8 mouse cellular contexts compared by ENCODE assay signal in genomic region chr4:56802669-56803150, GRCm38 (mm10). TPM values are rescaled to one million over a fixed set of nuclear protein-coding genes. Genes with fewer than 3 reads are reported as not detected.
DNase-seq lines count a peak whose midpoint lies in the region; ATAC-seq and TF ChIP-seq lines count a peak whose summit lies in the region.

No protein-coding gene starts in this region.

- no peak for TF ChIP-seq POLR2A in heart, adult 2 months (IDR thresholded peaks at IDR 0.05; ENCODE audit: insufficient read depth, low read depth, low read length)
- no peak for TF ChIP-seq POLR2A in ES-Bruce4 (IDR thresholded peaks at IDR 0.05; ENCODE audit: insufficient read depth, low read length)

- H3K9ac ChIP-seq in heart, adult 2 months (ENCODE audit: low read depth, low read length), result peak overlapping the region; percentile 86
- peak overlapping the region; percentile 68 for H3K9ac ChIP-seq in ES-Bruce4 (ENCODE audit: low read depth, poor library complexity, severe bottlenecking)
- peak overlapping the region; percentile 87 for H3K9ac ChIP-seq in hindbrain, embryonic 12.5 days

- TF ChIP-seq EP300 in heart, adult 2 months (IDR thresholded peaks at IDR 0.05; ENCODE audit: insufficient read depth, low read depth, low read length), result no peak
- no peak for TF ChIP-seq EP300 in ES-Bruce4 (IDR thresholded peaks at IDR 0.05; ENCODE audit: insufficient read depth, low read depth, low read length)

- no peaks in the 10 kb centered on the region for H3K36me3 ChIP-seq in heart, adult 2 months (ENCODE audit: control insufficient read depth, insufficient read depth, low read length)
- H3K36me3 ChIP-seq in ES-Bruce4 (ENCODE audit: control insufficient read depth, insufficient read depth, low read length, poor library complexity, severe bottlenecking), result peaks cover 23% of the 10 kb centered on the region
- H3K36me3 ChIP-seq in hindbrain, embryonic 12.5 days, result peaks cover 43% of the 10 kb centered on the region
- peaks cover 61% of the 10 kb centered on the region for H3K36me3 ChIP-seq in megakaryocyte, embryonic 14.5 days (replicated peaks; ENCODE audit: low read length)

- peak; percentile 57 for ATAC-seq in hindbrain, embryonic 12.5 days (ENCODE audit: low FRiP score)

- intact Hi-C loops in heart, adult 2 months (cut with DNase I), result no loop called here

- DNase-seq in heart, adult 2 months, result no peak
- no peak for DNase-seq in heart, adult 9 months (ENCODE audit: low spot score in 2 of 2)
- no peak for DNase-seq in gastrocnemius, adult 18-20 months (ENCODE audit: low spot score)
- DNase-seq in cerebellum, postnatal 4 days (ENCODE audit: low spot score in 2 of 2), result no peak
- DNase-seq in adrenal gland, adult 2 months, result no peak

- H3K27ac ChIP-seq in heart, adult 2 months, result peak overlapping the region; percentile 95
- no peak overlapping the region for H3K27ac ChIP-seq in ES-Bruce4 (ENCODE audit: insufficient read depth, low read length)
- peak overlapping the region; percentile 82 for H3K27ac ChIP-seq in hindbrain, embryonic 12.5 days

- peak overlapping the region; percentile 67 for H3K4me2 ChIP-seq in hindbrain, embryonic 12.5 days (replicated peaks)

- 2% methylated on average over 25 of the region's 25 CpGs for WGBS in heart, adult 2 months
- WGBS in hindbrain, embryonic 12.5 days, result 2% methylated on average over 25 of the region's 25 CpGs

- H3K4me3 ChIP-seq in heart, adult 2 months, result peak overlapping the region; percentile 80
- peak overlapping the region; percentile 66 for H3K4me3 ChIP-seq in ES-Bruce4 (ENCODE audit: low read depth, low read length)
- H3K4me3 ChIP-seq in hindbrain, embryonic 12.5 days, result peak overlapping the region; percentile 92
- peak overlapping the region; percentile 93 for H3K4me3 ChIP-seq in megakaryocyte, embryonic 14.5 days (replicated peaks)

- no peak for TF ChIP-seq CTCF in heart, adult 2 months (IDR thresholded peaks at IDR 0.05)
- no peak for TF ChIP-seq CTCF in ES-Bruce4 (IDR thresholded peaks at IDR 0.05; ENCODE audit: low read depth, low read length)

- no peaks in the 10 kb centered on the region for H3K9me3 ChIP-seq in ES-Bruce4 (replicated peaks; ENCODE audit: control insufficient read depth, insufficient read depth, low read length, poor library complexity, severe bottlenecking)
- H3K9me3 ChIP-seq in hindbrain, embryonic 12.5 days (replicated peaks), result no peaks in the 10 kb centered on the region
- H3K9me3 ChIP-seq in megakaryocyte, embryonic 14.5 days, result no peaks in the 10 kb centered on the region

- H3K27me3 ChIP-seq in heart, adult 2 months (ENCODE audit: control insufficient read depth, insufficient read depth, low read length), result no peaks in the 10 kb centered on the region
- no peaks in the 10 kb centered on the region for H3K27me3 ChIP-seq in ES-Bruce4 (ENCODE audit: control insufficient read depth, insufficient read depth, low read length, poor library complexity, severe bottlenecking)
- H3K27me3 ChIP-seq in hindbrain, embryonic 12.5 days, result no peaks in the 10 kb centered on the region
- no peaks in the 10 kb centered on the region for H3K27me3 ChIP-seq in megakaryocyte, embryonic 14.5 days (replicated peaks)

- H3K79me2 ChIP-seq in heart, adult 2 months (replicated peaks; ENCODE audit: control insufficient read depth, insufficient read depth, low read length), result no peaks in the 10 kb centered on the region; the same call in 1 of the 2 replicates

- H3K4me1 ChIP-seq in heart, adult 2 months (ENCODE audit: control insufficient read depth, insufficient read depth, low read length), result no peaks in the 10 kb centered on the region; the same call in 1 of the 2 replicates
- H3K4me1 ChIP-seq in ES-Bruce4 (ENCODE audit: control insufficient read depth, insufficient read depth, low read length), result no peaks in the 10 kb centered on the region
- H3K4me1 ChIP-seq in hindbrain, embryonic 12.5 days, result peaks cover 25% of the 10 kb centered on the region
- peaks cover 32% of the 10 kb centered on the region for H3K4me1 ChIP-seq in megakaryocyte, embryonic 14.5 days

RNA-seq across cellular contexts. Expression of gene Fam206a, which starts 0.6 kb away (rescaled TPM):
- 1 to 10 TPM; 2.0 to 2.2 TPM for total RNA-seq in heart, adult 2 months (2021)
- 1.9 TPM in 2 replicates for polyA plus RNA-seq in heart, adult 2 months (2012; rRNA removed)
- 13.6 and 15.9 TPM in 2 replicates for polyA plus RNA-seq in ES-Bruce4 (2011; ENCODE audit: insufficient read depth, insufficient read length, low read depth, missing spikeins)
- polyA plus RNA-seq in hindbrain, embryonic 12.5 days (2016; fragmentation: Nextera tagmentation; extraction: Ambion mirVana), result 22.2 and 24.1 TPM in 2 replicates
- polyA plus RNA-seq in megakaryocyte, embryonic 14.5 days (2012; ENCODE audit: insufficient read depth, low replicate concordance), result 1.9 and 4.8 TPM in 2 replicates
- total RNA-seq in gastrocnemius, adult 18-20 months (2021), result 1 to 10 TPM; 1.2 to 1.3 TPM
- total RNA-seq in adrenal gland, adult 2 months (2021), result 10 to 100 TPM; 10.8 to 14.1 TPM
- 2.2 and 3.6 TPM in 2 replicates for polyA plus RNA-seq in adrenal gland, adult 2 months (2012; rRNA removed)

RNA-seq across cellular contexts. Expression of gene Elp1, which starts 0.6 kb away (rescaled TPM):
- 10 to 100 TPM; 17.0 to 19.8 TPM for total RNA-seq in heart, adult 2 months (2021)
- 13.7 and 20.8 TPM in 2 replicates for polyA plus RNA-seq in heart, adult 2 months (2012; rRNA removed)
- 60.6 and 82.2 TPM in 2 replicates for polyA plus RNA-seq in ES-Bruce4 (2011; ENCODE audit: insufficient read depth, insufficient read length, low read depth, missing spikeins)
- polyA plus RNA-seq in hindbrain, embryonic 12.5 days (2016; fragmentation: Nextera tagmentation; extraction: Ambion mirVana), result 73.9 and 84.9 TPM in 2 replicates
- polyA plus RNA-seq in megakaryocyte, embryonic 14.5 days (2012; ENCODE audit: insufficient read depth, low replicate concordance), result 2.7 and 2.9 TPM in 2 replicates
- total RNA-seq in gastrocnemius, adult 18-20 months (2021), result 10 to 100 TPM; 24.8 to 25.5 TPM
- 10 to 100 TPM; 24.6 to 26.8 TPM for total RNA-seq in adrenal gland, adult 2 months (2021)
- polyA plus RNA-seq in adrenal gland, adult 2 months (2012; rRNA removed), result 8.4 and 12.5 TPM in 2 replicates

RNA-seq across cellular contexts. Expression of gene Actl7a, which starts 59.5 kb away (rescaled TPM):
- total RNA-seq in heart, adult 2 months (2021), result not detected
- polyA plus RNA-seq in heart, adult 2 months (2012; rRNA removed), result 0.23 and 0.37 TPM in 2 replicates
- polyA plus RNA-seq in ES-Bruce4 (2011; ENCODE audit: insufficient read depth, insufficient read length, low read depth, missing spikeins), result not detected in 2 replicates
- polyA plus RNA-seq in hindbrain, embryonic 12.5 days (2016; fragmentation: Nextera tagmentation; extraction: Ambion mirVana), result not detected in 2 replicates
- polyA plus RNA-seq in megakaryocyte, embryonic 14.5 days (2012; ENCODE audit: insufficient read depth, low replicate concordance), result not detected in 2 replicates
- total RNA-seq in gastrocnemius, adult 18-20 months (2021), result not detected
- not detected for total RNA-seq in adrenal gland, adult 2 months (2021)
- polyA plus RNA-seq in adrenal gland, adult 2 months (2012; rRNA removed), result not detected in 2 replicates
